Mouse (Mus musculus) kidney, postnatal 25 days (tissue): ENCODE results near the gene Pip5k1b.
"Not testable (repeated sequence)": the region's sequence is repeated elsewhere in the genome, so short reads cannot be mapped to it uniquely, and the experiment has no call there.

Source experiments
- DNase-seq, 2 experiments: peaks; one replicate each; pipeline ENCODE4 v3.0.0; 2021; ENCODE audit warnings: mixed read lengths in 2 of 2

The Pip5k1b gene

GRCm38 (mm10) chr19:24555466-24555903 lies at the start of gene Pip5k1b:
TSS of gene Pip5k1b (minus strand) at chr19:24555872.
- peak; percentile 48 to 75 for DNase-seq

DNA sequence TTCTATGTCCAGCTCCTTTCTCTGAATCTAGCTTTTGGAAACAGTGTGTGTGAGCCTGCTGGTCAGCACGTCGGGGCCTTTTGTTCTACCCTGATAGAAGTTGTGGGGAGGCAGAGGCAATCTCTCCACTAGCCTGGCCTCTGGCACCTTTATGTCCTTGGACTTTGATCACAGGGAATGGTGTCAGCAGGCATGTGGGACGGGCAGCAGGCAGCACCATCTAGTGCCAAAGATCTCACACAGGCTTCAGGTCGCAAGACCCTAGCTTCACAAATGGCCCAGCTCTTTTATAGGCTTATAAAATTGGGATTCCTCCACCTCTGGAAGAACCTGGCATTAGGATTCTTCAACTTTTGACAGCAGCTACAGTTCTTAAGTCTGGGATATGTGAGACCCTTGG lies 48.4 kb upstream of the Pip5k1b start:
- peak in 1 of 2 experiments; percentile 3 for DNase-seq

- DNase-seq: no peak
These were observed 47.8 kb upstream of the Pip5k1b start for GRCm38 (mm10) chr19:24603431-24603830.

DNA sequence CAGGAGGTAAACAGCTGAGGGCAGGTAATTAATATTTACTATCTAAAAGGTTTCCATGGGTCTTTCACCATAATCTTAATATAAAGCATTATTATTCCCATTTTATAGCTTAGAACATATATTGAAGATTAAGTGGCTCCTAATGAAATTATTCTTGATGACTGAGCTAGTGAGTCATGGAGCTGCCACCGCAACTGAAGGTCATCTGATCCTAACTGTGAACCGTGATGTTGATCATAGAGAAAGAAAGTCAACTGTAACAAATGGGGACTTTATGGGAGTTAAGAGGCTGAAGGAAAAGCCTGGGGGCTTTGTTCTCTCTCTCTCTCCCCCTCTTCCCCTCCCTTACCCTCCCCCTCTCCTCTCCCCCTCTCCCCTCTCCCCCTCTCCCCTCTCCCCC lies 31.1 kb upstream of the Pip5k1b start:
- no peak for DNase-seq

- DNase-seq: no peak
These were observed 29.5 kb upstream of the Pip5k1b start for GRCm38 (mm10) chr19:24585171-24585570.

DNA sequence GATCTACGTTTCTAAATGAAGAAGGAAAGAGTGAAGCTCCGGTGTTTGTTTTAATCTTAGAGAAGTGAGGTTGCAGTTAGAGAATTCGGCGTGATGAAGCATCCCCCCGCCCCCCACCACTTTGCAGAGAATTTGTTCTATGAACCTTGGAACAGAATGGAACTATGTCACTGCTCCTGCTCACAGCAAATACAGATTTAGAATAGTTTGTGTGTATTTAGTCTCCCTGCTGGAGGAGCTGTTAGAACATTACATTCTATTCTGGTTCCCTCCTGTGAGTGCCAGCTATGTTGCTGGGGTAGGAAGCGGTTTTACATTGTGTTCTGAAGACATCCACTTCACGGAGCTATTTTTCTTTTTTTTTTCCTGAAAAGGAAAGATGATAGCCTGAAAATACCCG lies 28.3 kb upstream of the Pip5k1b start:
- no peak for DNase-seq

- DNase-seq: no peak
These were observed 20.5 kb upstream of the Pip5k1b start for GRCm38 (mm10) chr19:24576125-24576524.

GRCm38 (mm10) chr19:24571756-24572181 lies 16.1 kb upstream of the Pip5k1b start:
- peak in 1 of 2 experiments; percentile 5 for DNase-seq

GRCm38 (mm10) chr19:24570969-24571368 lies 15.3 kb upstream of the Pip5k1b start:
- DNase-seq: no peak

GRCm38 (mm10) chr19:24557456-24557855 lies 1.8 kb upstream of the Pip5k1b start:
- no peak for DNase-seq

DNA sequence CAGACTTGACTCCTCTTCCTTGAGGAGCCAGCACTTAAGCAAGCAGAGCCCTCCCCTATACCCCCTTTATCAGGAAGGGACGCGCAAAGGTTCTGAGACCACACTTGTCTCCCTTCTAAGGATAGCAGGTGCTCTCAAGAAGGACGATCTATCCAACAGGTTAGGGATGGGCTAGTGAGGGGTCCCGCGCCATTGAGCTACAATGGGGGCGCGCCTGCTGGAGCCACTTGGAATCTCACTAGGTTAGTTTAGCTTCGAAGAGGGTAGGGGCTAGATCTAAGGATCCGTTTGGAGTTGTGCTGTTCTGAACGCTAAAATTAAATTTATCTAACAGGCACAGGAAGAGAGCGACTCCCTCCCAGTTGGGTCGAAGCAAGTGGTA lies 904 bp upstream of the Pip5k1b start:
- no peak for DNase-seq

- DNase-seq: peak; percentile 64 to 82
These were observed 372 bp upstream of the Pip5k1b start for GRCm38 (mm10) chr19:24555904-24556584.

- DNase-seq: no peak
These were observed 684 bp downstream of the Pip5k1b start for GRCm38 (mm10) chr19:24554911-24555465.

GRCm38 (mm10) chr19:24554425-24554824 lies 1.2 kb downstream of the Pip5k1b start:
- DNase-seq: no peak

DNA sequence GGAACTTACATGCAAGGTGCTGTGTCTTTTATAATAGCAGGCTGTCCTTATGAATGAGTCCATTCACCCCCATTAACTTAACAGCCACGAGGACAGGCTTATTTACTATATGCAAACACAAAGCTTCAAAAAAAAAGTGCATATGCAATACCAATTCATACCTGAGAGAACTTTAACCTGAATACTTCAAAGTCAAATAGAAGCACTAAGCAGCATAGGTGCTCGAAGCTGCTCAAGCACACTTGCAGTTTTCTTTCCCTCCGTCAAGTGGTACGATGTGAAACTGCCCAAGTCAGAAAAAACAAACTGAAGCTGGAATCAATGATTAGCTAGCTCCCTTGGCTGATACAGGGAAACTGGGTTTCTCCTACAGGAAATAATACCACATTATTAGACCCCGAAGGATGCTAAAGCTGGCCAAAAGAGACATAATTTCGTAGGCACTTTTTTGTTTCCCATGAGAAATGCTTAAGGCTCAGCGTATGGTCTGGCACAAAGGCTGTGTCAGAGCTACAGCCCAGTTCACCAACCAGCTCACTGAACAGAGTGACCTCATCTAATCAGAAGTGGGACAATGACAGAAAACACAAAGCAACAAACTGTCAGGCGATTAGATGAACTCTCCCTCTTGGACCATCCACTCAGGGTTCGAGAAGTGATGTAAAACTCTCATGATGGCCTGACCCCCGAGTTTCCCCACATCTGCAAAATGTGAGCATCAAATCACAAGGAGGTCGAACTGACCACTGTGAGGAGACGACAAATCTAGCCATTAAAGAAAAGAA lies 2.2 kb downstream of the Pip5k1b start:
- no peak for DNase-seq

DNA sequence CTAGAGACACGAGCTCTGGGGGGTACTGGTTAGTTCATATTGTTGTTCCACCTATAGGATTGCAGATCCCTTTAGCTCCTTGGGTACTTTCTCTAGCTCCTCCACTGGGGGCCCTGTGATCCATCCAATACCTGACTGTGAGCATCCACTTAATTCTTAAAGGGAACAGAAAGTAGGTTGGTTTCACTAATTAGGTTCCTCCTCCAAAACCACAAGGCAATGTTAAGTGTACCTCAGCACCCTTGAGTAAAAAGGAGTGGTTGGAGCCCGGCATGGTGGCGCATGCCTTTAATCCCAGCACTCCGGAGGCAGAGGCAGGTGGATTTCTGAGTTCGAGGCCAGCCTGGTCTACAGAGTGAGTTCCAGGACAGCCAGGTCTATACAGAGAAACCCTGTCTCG lies 3.0 kb downstream of the Pip5k1b start:
- not testable (repeated sequence) for DNase-seq

DNA sequence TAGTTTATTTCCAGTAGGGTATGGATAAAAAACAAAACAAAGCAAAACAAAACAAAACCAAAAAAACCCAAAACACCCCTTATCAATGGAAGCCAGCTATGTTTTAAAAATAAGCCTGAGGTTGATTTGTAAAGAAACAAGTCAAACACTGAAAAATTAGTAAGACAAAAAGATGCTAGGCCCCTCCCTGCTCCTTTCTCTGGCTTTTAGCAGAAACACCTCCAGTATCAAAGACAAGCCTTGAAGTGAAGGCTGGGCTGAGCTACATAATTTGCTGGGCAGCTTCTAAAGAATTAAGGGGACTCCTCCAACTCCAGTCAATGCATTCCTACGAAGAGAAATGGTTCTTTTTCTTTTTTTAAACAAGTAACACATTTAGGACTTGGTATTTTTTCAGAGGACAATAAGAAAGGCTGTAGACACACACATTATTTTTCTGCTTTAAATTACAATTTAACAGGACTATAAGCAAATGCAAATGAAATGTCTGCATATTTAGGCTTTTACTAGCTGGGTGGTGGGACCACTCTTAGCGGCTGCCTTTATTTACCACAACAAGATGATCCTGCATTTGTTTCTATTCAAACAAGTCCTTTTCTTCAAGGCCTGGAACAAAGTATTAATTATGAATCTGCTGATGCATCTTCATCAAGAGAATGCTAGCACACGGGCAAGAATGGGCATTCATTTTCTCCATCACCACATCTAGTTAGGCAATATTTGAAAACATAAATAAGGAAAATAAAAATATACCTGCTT lies 4.3 kb downstream of the Pip5k1b start:
- DNase-seq: no peak

- no peak for DNase-seq
These were observed 4.9 kb downstream of the Pip5k1b start for GRCm38 (mm10) chr19:24550778-24551177.

- no peak for DNase-seq
These were observed 5.7 kb downstream of the Pip5k1b start for GRCm38 (mm10) chr19:24550016-24550415.

DNA sequence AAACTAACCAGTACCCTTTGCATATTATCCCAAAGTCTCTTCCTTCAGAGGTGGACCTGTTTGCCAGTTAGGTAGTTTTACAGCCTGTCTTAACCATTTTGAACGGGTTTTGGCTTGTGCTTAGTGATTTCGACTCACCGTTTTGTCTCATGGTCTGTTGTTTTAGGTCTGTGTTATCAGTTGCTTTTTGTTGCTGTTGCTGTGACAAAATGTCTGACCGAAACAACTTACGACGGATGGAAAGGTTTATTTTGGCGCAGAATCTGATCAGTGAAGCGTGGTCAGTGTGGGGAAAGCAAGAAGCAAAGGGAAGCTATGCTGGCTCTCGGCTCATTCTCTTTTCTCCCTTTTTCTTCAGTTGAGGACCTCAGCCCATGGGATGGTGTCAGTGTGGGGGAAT lies 7.3 kb downstream of the Pip5k1b start:
- DNase-seq: no peak

DNA sequence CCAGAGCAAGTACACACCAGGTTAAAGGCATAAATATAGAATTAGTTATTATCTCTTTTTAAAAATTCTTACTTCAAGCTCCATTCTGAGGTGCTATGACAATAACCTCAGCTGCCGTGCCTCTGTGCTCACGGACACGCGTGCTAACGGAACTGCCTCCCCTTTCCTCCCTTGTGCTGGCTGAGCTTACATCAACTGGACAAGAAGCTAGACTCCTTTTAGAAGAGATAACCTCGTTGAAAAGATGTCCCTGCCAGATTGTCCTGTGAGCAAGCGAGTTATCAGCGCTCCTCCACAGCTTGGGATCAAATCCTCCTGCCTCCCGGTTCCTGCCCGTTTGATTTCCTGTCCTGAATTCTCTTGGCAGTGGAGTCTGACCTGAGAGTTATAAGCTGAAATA lies 9.5 kb downstream of the Pip5k1b start:
- DNase-seq: no peak

DNA sequence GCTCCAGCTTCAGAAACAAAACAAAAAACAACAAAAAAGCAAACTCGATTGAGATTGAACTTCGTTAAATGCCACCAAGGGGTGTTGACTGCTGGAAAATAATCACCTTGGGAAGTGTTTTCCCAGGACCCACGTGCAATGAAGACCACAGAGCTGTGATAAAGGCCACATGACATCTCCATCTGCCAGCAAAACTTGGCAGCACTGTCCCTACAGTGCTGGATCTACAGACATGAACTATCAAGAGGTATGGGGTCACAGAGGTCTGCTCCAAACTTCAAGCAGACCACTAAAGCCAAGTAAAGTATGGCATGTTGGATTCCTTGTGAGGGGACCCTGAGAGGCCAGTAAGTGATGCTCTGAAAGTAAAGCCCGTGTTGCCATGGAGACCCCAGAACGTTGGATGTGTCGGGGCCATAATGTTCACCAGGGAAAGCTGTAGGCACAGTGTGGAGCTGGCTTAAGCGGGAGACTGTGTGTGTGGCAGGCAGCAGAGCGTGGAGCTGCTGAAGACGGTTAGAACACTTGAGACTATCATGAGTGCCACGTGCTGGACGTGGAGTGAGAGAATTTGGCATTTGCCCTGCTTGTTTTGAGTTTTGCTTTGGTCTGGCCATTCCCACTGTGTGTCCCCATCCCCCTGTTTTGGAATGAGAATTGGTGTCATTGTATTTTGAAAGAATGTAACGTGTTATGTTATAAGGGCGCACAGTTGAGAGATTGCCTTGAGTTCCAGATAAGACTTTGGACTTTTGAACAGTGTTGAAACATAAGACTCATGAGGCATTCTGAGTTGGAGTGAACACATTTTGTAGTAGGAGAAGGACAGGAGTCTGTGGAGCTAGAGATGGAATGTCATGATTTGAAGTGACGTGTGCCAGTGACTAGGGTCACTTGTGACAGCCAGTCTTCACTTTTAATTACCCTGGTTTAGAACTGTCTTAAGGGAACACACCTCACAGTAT lies 12.0 kb downstream of the Pip5k1b start:
- DNase-seq: no peak
